Mouse (Mus musculus) embryonic facial prominence, embryonic 11.5 days (tissue): ENCODE measurements at regions not wholly inside any gene's neighbourhood (a gene's known extent, or its start where the extent isn't known, plus 50 kb on each side); places are given as distances from the start of the nearest gene placed in this dataset. TPM values are rescaled to one million over a fixed set of nuclear protein-coding genes. Genes with fewer than 3 reads are reported as not detected.

Experiments
- microRNA-seq: library from miRNA; unstranded; fragments of <30 nt; microRNA quantifications from one replicate; pipeline ENCODE4, GENCODE M21; 2016; ENCODE audit warnings: borderline number of aligned reads

Small RNA genes in the stretch of these regions (microRNA-seq; reads per million reads assigned to microRNA genes)
- gene Gm23400 (not detected), gene Gm27359 (not detected)
